Mouse (Mus musculus) G1E (cell line): Measurements from ENCODE around the gene Tbc1d30.

Experiments used
- CTCF ChIP-seq: IDR thresholded peaks from 2 replicates; pipeline ENCODE4 v1.5.1; 2012; ENCODE audit warnings: low read depth, low read length, inconsistent platforms, mixed read lengths
- GATA1 ChIP-seq: IDR thresholded peaks from 2 replicates; pipeline ENCODE4 v1.6.1; 2012; ENCODE audit warnings: borderline replicate concordance, low read length, inconsistent platforms, mixed read lengths
- GATA2 ChIP-seq: IDR thresholded peaks from 2 replicates; pipeline ENCODE4 v1.6.1; 2012; ENCODE audit warnings: low read depth, low read length, inconsistent platforms, borderline replicate concordance
- POLR2AphosphoS5 ChIP-seq: IDR thresholded peaks from 2 replicates; pipeline ENCODE4 v1.6.1; 2012; ENCODE audit warnings: low read depth, low read length, inconsistent platforms; ENCODE audit not compliant: insufficient replicate concordance
- TAL1 ChIP-seq: conservative IDR thresholded peaks from 2 replicates; pipeline ENCODE4 v1.6.1; 2012; ENCODE audit warnings: low read depth, low read length, inconsistent platforms, mixed read lengths

- TF ChIP-seq CTCF (no peak), TAL1 (no peak), GATA1 (no peak), POLR2AphosphoS5 (no peak), GATA2 (no peak)
Measured at GRCm38 (mm10) chr10:121323493-121323892, 27.6 kb downstream of the Tbc1d30 start.
